Mouse (Mus musculus) neural tube, embryonic 15.5 days (tissue): ENCODE results near the gene Galnt18. TPM values are rescaled to one million over a fixed set of nuclear protein-coding genes. Genes with fewer than 3 reads are reported as not detected.

ENCODE experiments used
- ATAC-seq: fragments of 200-750 bp; cut with Nextera tagmentation; 2 replicates; pipeline ENCODE4 v1.8.0; 2017; ENCODE audit warnings: mild to moderate bottlenecking, moderate TSS enrichment, moderate library complexity; ENCODE audit not compliant: low FRiP score
- H3K27ac ChIP-seq: fragments of 300-500 bp; sonication (generic); replicated peaks from 2 replicates; pipeline ENCODE4 v1.5.1; 2015; ENCODE audit warnings: mild to moderate bottlenecking, inconsistent platforms
- H3K27me3 ChIP-seq: fragments of 300-500 bp; sonication (generic); replicated peaks from 2 replicates; pipeline ENCODE4 v1.6.1; 2015; ENCODE audit warnings: inconsistent platforms
- H3K36me3 ChIP-seq: fragments of 300-500 bp; sonication (generic); 2 replicates; pipeline ENCODE4 v1.6.1; 2015; ENCODE audit warnings: inconsistent platforms
- H3K4me1 ChIP-seq: fragments of 300-500 bp; sonication (generic); 2 replicates; pipeline ENCODE4 v1.6.1; 2015; ENCODE audit warnings: inconsistent platforms
- H3K4me2 ChIP-seq: fragments of 300-500 bp; sonication (generic); 2 replicates; pipeline ENCODE4 v1.6.1; 2015; ENCODE audit warnings: inconsistent platforms, mild to moderate bottlenecking, moderate library complexity
- H3K4me3 ChIP-seq: fragments of 300-500 bp; sonication (generic); replicated peaks from 2 replicates; pipeline ENCODE4 v1.5.1; 2015; ENCODE audit warnings: mild to moderate bottlenecking, inconsistent platforms
- H3K9ac ChIP-seq: fragments of 300-500 bp; sonication (generic); replicated peaks from 2 replicates; pipeline ENCODE4 v1.6.1; 2015; ENCODE audit warnings: mild to moderate bottlenecking, inconsistent platforms
- H3K9me3 ChIP-seq: fragments of 300-500 bp; sonication (generic); replicated peaks from 2 replicates; pipeline ENCODE4 v1.6.1; 2016; ENCODE audit warnings: inconsistent platforms
- WGBS: fragments of 180-500 bp; shearing (Covaris S2); methylation state at CpG from one replicate; pipeline ENCODE4 v1.1.7; 2015; ENCODE audit warnings: mixed read lengths; 5-methylcytosine and 5-hydroxymethylcytosine counted together
- polyA plus RNA-seq: library from polyadenylated mRNA; unstranded; fragments of >200 nt; fragmentation: Nextera tagmentation; extraction: Ambion mirVana; gene quantifications from 2 replicates; pipeline ENCODE4 v1.2.1, GENCODE M21; 2015

Gene Galnt18
- polyA plus RNA-seq, 1 experiment from 2014 or later, result 16.5 TPM

DNA sequence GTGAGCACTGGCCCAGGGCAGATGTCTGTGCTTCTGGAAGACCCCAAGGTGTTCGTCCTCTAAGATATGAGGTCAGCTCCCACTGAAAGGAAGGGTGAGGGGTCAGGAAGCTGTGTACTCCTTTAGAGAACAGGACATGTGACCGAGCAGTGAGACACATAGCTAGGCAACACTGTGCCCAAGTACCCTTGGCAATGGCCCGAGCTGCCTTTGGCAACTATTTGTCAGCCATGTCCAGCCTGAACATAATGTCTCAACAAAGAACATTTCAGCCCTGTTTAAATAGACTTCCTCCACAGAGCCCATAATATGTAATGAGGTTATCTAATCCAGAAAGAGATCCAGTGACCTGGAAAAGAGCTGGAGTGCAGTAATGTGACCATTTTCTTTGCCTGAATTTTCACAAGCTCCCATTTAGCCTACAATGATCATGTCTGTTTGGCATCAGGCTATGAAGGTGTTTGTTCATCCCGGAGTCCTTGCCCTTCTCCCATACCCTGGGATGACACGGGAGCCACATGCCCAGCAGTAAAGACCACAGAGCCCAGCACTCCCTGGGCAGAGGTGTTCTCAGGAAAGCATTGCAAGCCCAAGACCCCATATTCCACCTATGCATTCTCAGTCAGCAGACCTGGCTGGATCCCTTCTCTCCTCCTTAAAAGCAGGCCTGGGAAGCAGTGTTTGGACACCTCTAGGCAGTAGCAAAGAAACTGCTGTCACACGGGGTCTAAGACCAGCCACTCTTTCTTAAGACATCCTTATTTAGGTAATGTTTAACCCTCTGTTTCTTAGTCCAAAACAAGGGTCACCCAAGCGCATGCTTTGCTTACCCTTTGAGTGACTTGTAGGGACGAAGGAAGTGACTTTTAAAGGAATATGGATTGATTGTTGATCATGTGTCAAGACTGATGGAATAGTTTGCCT, 49.2 kb downstream of the Galnt18 start:
- Histone ChIP-seq H3K27ac (no peak overlapping the region), H3K36me3 (no peaks in the 10 kb centered on the region), H3K9me3 (no peaks in the 10 kb centered on the region), H3K4me2 (no peak overlapping the region), H3K4me1 (no peaks in the 10 kb centered on the region), H3K27me3 (no peaks in the 10 kb centered on the region), H3K9ac (no peak overlapping the region), H3K4me3 (no peak overlapping the region)
- ATAC-seq, result no peak
- WGBS, result 78% methylated on average over 8 of the region's 8 CpGs

GRCm38 (mm10) chr7:111726928-111727327, 52.8 kb downstream of the Galnt18 start:
- Histone ChIP-seq H3K27me3 (no peaks in the 10 kb centered on the region), H3K4me3 (no peak overlapping the region), H3K36me3 (no peaks in the 10 kb centered on the region), H3K4me2 (no peak overlapping the region), H3K9me3 (no peaks in the 10 kb centered on the region), H3K27ac (no peak overlapping the region), H3K4me1 (no peaks in the 10 kb centered on the region), H3K9ac (no peak overlapping the region)
- ATAC-seq, result no peak
- WGBS, result 62% methylated on average over 2 of the region's 2 CpGs

DNA sequence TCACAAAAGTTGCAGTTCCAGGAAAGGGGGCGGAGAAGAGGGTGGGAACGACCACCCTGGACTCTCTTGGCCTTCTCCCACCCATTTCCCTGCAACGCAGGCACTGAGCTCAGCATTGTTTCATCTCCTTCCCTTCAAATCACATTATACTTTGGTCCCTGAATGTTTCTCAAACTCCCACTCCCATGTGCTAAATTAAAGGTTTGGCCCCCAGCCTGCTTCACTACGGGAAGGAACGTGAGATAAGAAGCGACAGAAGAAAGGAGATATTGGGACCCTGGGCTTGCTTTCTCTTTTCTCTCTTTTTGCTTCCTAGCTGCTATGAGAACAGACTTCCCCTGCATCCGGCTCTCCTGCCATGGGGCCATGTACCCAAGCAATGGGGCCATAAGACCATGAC, 55.0 kb downstream of the Galnt18 start:
- Histone ChIP-seq H3K9me3 (no peaks in the 10 kb centered on the region), H3K27ac (no peak overlapping the region), H3K4me3 (no peak overlapping the region), H3K36me3 (no peaks in the 10 kb centered on the region), H3K9ac (no peak overlapping the region), H3K27me3 (no peaks in the 10 kb centered on the region), H3K4me1 (0 out of 2 replicates have a peak, but pooled peaks cover 9% of the 10 kb centered on the region), H3K4me2 (no peak overlapping the region)
- ATAC-seq, result no peak
- 81% methylated on average over 7 of the region's 7 CpGs for WGBS

GRCm38 (mm10) chr7:111724004-111724403, 55.8 kb downstream of the Galnt18 start:
- Histone ChIP-seq H3K4me1 (0 out of 2 replicates have a peak, but pooled peaks cover 9% of the 10 kb centered on the region), H3K9me3 (no peaks in the 10 kb centered on the region), H3K9ac (no peak overlapping the region), H3K36me3 (no peaks in the 10 kb centered on the region), H3K4me3 (no peak overlapping the region), H3K27me3 (no peaks in the 10 kb centered on the region), H3K4me2 (no peak overlapping the region), H3K27ac (no peak overlapping the region)
- ATAC-seq, result no peak
- WGBS, result 81% methylated on average over 4 of the region's 4 CpGs

DNA sequence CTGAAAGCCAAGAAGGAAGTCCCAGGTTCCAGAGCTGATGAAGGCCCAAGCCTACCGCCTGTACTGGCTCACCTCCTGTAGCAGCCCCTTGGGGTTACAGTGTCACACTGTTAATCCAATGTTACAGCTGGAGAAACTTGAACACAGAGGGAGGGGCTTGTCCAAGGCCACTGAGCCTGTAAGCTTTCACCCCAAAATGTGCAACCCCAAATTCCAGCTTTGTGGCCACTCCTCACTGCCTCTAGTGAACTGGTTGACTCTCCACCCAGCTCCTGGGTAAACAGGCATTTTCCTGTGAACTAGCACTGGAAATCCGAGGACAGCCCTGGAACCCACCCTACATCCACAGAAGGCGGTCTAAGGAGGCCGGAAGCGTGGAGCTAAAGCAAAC, 58.5 kb downstream of the Galnt18 start:
- no peak overlapping the region for H3K4me3 ChIP-seq
- H3K4me2 ChIP-seq, result no peak overlapping the region
- 93% methylated on average over 5 of the region's 5 CpGs for WGBS
- H3K27ac ChIP-seq, result no peak overlapping the region
- H3K27me3 ChIP-seq, result no peaks in the 10 kb centered on the region
- no peak for ATAC-seq
- H3K9ac ChIP-seq, result no peak overlapping the region
- 0 out of 2 replicates have a peak, but pooled peaks cover 9% of the 10 kb centered on the region for H3K4me1 ChIP-seq
- no peaks in the 10 kb centered on the region for H3K9me3 ChIP-seq
- no peaks in the 10 kb centered on the region for H3K36me3 ChIP-seq

- no peak overlapping the region for H3K27ac ChIP-seq
These were observed 59.1 kb downstream of the Galnt18 start for GRCm38 (mm10) chr7:111720511-111721307.

DNA sequence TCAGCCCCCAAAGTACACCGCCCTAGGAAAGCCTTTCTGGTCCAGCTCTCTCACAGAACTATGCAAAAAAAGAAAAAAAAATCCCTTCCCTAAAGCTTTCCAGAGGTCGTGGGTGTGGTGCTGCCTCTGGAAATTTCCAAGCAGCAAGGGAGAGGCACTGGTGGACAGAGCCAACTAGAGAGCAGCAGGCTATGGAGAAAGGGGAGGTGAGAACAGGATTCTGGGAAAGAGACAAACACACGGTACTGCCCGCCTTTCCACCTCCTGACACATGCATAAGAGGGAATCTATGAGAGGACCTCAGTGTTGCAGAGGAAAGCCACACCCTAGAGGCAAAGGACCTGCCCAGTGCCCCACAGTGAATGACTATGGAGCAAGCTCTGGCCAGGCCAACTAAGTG, 60.9 kb downstream of the Galnt18 start:
- no peak overlapping the region for H3K4me2 ChIP-seq
- H3K9ac ChIP-seq, result no peak overlapping the region
- ATAC-seq, result no peak
- 0 out of 2 replicates have a peak, but pooled peaks cover 9% of the 10 kb centered on the region for H3K4me1 ChIP-seq
- no peak overlapping the region for H3K27ac ChIP-seq
- H3K4me3 ChIP-seq, result no peak overlapping the region
- H3K9me3 ChIP-seq, result no peaks in the 10 kb centered on the region
- H3K27me3 ChIP-seq, result no peaks in the 10 kb centered on the region
- 73% methylated on average over 4 of the region's 4 CpGs for WGBS
- no peaks in the 10 kb centered on the region for H3K36me3 ChIP-seq

More at GRCm38 (mm10) chr7:111720511-111721307, 59.1 kb downstream of the Galnt18 start:
- 78% methylated on average over 8 of the region's 8 CpGs for WGBS
- no peaks in the 10 kb centered on the region for H3K36me3 ChIP-seq
- 0 out of 2 replicates have a peak, but pooled peaks cover 9% of the 10 kb centered on the region for H3K4me1 ChIP-seq
- H3K9me3 ChIP-seq, result no peaks in the 10 kb centered on the region
- H3K4me2 ChIP-seq, result no peak overlapping the region
- H3K9ac ChIP-seq, result no peak overlapping the region
- no peaks in the 10 kb centered on the region for H3K27me3 ChIP-seq
- no peak overlapping the region for H3K4me3 ChIP-seq
- no peak for ATAC-seq

- H3K4me3 ChIP-seq, result no peak overlapping the region
- H3K4me1 ChIP-seq, result no peaks in the 10 kb centered on the region
- no peaks in the 10 kb centered on the region for H3K9me3 ChIP-seq
- no peak overlapping the region for H3K4me2 ChIP-seq
- no peaks in the 10 kb centered on the region for H3K27me3 ChIP-seq
- 79% methylated on average over 5 of the region's 5 CpGs for WGBS
- ATAC-seq, result no peak
- no peak overlapping the region for H3K9ac ChIP-seq
- H3K36me3 ChIP-seq, result no peaks in the 10 kb centered on the region
- H3K27ac ChIP-seq, result no peak overlapping the region
These were observed 65.0 kb downstream of the Galnt18 start for GRCm38 (mm10) chr7:111714639-111715360.

DNA sequence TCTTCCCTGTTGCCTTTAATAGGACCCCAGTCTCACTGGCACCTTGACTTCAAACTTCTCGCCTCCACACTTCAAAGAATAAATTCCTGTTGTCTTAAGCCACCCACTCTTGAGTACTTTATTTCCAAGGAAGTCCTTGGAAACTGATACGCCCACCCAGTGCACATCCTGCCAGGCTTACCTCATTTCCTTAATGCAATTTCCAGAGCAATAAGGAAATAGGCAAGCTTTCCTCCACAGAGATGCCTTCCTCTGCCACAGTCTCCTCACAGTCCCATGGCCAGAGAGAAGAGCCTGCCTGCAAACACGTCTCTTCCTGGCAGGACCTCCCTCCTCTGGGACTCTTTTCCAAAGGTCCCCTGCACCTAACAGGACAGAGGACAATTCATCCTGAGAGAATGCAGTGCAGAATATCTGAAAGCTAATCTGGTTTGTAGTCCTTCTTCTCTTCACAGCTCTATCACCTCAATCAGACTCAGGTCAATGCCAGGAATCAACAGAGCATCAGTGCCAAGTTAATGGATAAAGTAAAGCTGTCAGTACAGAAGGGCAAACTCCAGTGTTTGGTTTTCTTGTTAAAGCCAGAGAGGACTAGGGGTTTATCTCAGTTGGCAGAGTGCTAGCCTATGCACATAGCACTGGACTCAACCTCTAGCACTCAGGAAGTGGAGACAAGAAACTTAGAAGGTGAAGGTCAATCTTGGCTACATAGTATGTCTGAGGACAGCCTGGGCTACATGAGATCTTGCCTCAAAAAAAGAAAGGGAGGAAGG, 65.8 kb downstream of the Galnt18 start:
- H3K27ac ChIP-seq, result no peak overlapping the region
- 82% methylated on average over 3 of the region's 3 CpGs for WGBS
- no peaks in the 10 kb centered on the region for H3K27me3 ChIP-seq
- no peaks in the 10 kb centered on the region for H3K4me1 ChIP-seq
- no peak overlapping the region for H3K4me2 ChIP-seq
- no peaks in the 10 kb centered on the region for H3K9me3 ChIP-seq
- no peak overlapping the region for H3K4me3 ChIP-seq
- no peaks in the 10 kb centered on the region for H3K36me3 ChIP-seq
- ATAC-seq, result no peak
- H3K9ac ChIP-seq, result no peak overlapping the region

DNA sequence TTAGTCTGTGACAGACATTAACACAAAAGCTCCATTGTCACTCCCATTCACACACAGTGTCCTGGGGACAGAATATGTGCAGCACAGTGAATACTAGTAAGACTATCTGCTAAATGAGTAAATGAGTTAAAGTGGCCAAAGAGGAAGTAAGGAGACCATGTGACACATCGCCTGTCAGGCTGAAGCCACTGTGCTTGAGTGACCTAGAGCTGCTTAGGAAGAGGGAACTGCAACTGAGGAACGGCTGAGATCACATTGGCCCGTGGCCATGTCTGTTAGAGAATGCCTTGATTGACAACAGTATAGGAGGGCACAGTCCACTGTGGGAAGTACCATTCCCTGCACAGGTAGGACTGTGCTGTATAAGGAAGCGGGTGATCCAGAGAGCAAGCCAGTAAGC, 67.0 kb downstream of the Galnt18 start:
- 89% methylated on average over 4 of the region's 4 CpGs for WGBS

More for the DNA sequence above, 67.0 kb downstream of the Galnt18 start:
- Histone ChIP-seq H3K36me3 (no peaks in the 10 kb centered on the region), H3K27me3 (no peaks in the 10 kb centered on the region), H3K9me3 (no peaks in the 10 kb centered on the region), H3K4me1 (no peaks in the 10 kb centered on the region), H3K4me2 (no peak overlapping the region), H3K27ac (no peak overlapping the region), H3K4me3 (no peak overlapping the region), H3K9ac (no peak overlapping the region)
- no peak for ATAC-seq
